Mouse (Mus musculus) adipocyte (in vitro differentiated cells): ENCODE data around the gene Actb.

Experiments used
- DNase-seq: peaks from one replicate; pipeline ENCODE4 v3.0.0-alpha.2; 2016; ENCODE audit warnings: low spot score

Gene Actb

GRCm38 (mm10) chr5:142922251-142922650 lies 15.7 kb upstream of the Actb start:
- DNase-seq, result no peak

GRCm38 (mm10) chr5:142921074-142921459 lies 14.5 kb upstream of the Actb start:
- no peak for DNase-seq

- DNase-seq, result peak; percentile 97
Measured at GRCm38 (mm10) chr5:142920311-142921073, 13.9 kb upstream of the Actb start.

- no peak for DNase-seq
Measured at GRCm38 (mm10) chr5:142917402-142917801, 10.8 kb upstream of the Actb start.

GRCm38 (mm10) chr5:142916593-142916992 lies 10.0 kb upstream of the Actb start:
- no peak for DNase-seq

- DNase-seq, result no peak
Measured at GRCm38 (mm10) chr5:142915231-142915630, 8.7 kb upstream of the Actb start.

GRCm38 (mm10) chr5:142912739-142913138 lies 6.2 kb upstream of the Actb start:
- DNase-seq, result no peak

- DNase-seq, result no peak
Measured at GRCm38 (mm10) chr5:142912320-142912719, 5.8 kb upstream of the Actb start.

- DNase-seq, result no peak
Measured at GRCm38 (mm10) chr5:142911629-142912028, 5.1 kb upstream of the Actb start.

GRCm38 (mm10) chr5:142909576-142910278 lies 3.2 kb upstream of the Actb start:
- peak; percentile 63 for DNase-seq

- DNase-seq, result peak; percentile 54
Measured at GRCm38 (mm10) chr5:142908941-142909575, 2.5 kb upstream of the Actb start.

- peak; percentile 89 for DNase-seq
Measured at GRCm38 (mm10) chr5:142907803-142908559, 1.4 kb upstream of the Actb start.

- DNase-seq, result peak; percentile 72
Measured at GRCm38 (mm10) chr5:142907048-142907802, 671 bp upstream of the Actb start.

- DNase-seq, result peak; percentile 99
Measured at GRCm38 (mm10) chr5:142905725-142906531, 626 bp downstream of the Actb start.

GRCm38 (mm10) chr5:142905038-142905695 lies 1.4 kb downstream of the Actb start:
- DNase-seq, result peak; percentile 65

- DNase-seq, result peak; percentile 42
Measured at GRCm38 (mm10) chr5:142904208-142905037, 2.1 kb downstream of the Actb start.

GRCm38 (mm10) chr5:142903470-142904207 lies 2.9 kb downstream of the Actb start:
- DNase-seq, result no peak
